Mouse (Mus musculus): Measurements from ENCODE around the gene Mapk8ip2. TPM values are rescaled to one million over a fixed set of nuclear protein-coding genes. Genes with fewer than 3 reads are reported as not detected.

Gene Mapk8ip2
- polyA plus RNA-seq, 1 experiment: 0.11 TPM

DNA sequence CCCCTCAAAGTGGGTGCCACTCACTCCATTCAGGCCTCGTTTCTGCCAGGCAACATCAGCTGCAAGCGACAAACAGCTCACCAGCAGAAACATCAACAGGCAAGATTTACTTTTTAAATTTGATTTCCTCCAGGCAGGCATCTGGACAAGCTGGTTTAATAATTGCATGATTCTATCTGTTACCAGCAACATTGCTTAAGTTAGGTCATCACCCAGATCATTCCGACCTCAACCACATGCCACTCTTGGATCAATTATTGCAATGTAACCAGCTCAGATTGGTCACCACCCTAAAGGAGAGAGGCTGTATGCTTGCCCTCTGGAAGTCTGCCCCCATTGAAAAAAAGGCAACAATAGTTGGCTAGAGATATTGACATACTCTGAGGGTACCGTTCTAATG is 17.8 kb downstream of the Mapk8ip2 start:
- no peak overlapping the region for H3K4me3 ChIP-seq (ENCODE audit: control insufficient read depth, insufficient read depth, low read length)
- no peaks in the 10 kb centered on the region for H3K36me3 ChIP-seq (ENCODE audit: control insufficient read depth, insufficient read depth, low read length)
- 93% methylated on average over 4 of the region's 4 CpGs for WGBS
- no peaks in the 10 kb centered on the region for H3K27me3 ChIP-seq (ENCODE audit: control insufficient read depth, insufficient read depth, low read length)
- peaks cover 13% of the 10 kb centered on the region for H3K4me1 ChIP-seq (replicated peaks; ENCODE audit: control insufficient read depth, insufficient read depth, low read length)
- no peak overlapping the region for H3K27ac ChIP-seq (ENCODE audit: control insufficient read depth, insufficient read depth, low read length)
- TF ChIP-seq CTCF (IDR thresholded peaks at IDR 0.05; ENCODE audit: borderline replicate concordance, control insufficient read depth, extremely low read depth, insufficient read depth, low read length, poor library complexity) (no peak), POLR2A (IDR thresholded peaks at IDR 0.05; ENCODE audit: control insufficient read depth, extremely low read depth, insufficient read depth, low read length, poor library complexity) (no peak)
- no peak for DNase-seq

DNA sequence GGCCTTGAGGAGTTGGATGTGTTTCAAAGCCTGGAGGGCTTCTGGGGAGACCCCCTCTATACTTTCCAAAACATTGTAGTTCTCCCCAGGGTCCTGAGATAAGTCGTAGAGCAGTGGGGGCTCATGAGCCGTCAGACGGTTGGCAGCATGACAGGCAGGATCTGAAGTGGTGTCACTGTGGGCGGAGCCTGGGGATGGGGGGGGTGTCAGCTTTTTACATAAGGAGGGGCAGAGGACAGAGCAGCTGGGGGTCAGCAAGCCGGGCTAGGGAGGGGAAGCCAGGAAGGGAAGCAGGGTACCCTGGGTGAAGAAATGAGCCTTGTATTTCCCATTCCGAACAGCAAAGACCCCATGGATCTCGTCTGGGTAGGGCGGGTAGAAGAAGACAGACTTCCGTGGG is 19.7 kb downstream of the Mapk8ip2 start:
- TF ChIP-seq POLR2A (IDR thresholded peaks at IDR 0.05; ENCODE audit: control insufficient read depth, extremely low read depth, insufficient read depth, low read length, poor library complexity): no peak
- TF ChIP-seq CTCF (IDR thresholded peaks at IDR 0.05; ENCODE audit: borderline replicate concordance, control insufficient read depth, extremely low read depth, insufficient read depth, low read length, poor library complexity): no peak
- WGBS: 95% methylated on average over 9 of the region's 9 CpGs
- H3K4me3 ChIP-seq (ENCODE audit: control insufficient read depth, insufficient read depth, low read length): no peak overlapping the region
- no peak for DNase-seq
- H3K4me1 ChIP-seq (replicated peaks; ENCODE audit: control insufficient read depth, insufficient read depth, low read length): peaks cover 16% of the 10 kb centered on the region
- no peak overlapping the region for H3K27ac ChIP-seq (ENCODE audit: control insufficient read depth, insufficient read depth, low read length)
- no peaks in the 10 kb centered on the region for H3K36me3 ChIP-seq (ENCODE audit: control insufficient read depth, insufficient read depth, low read length)
- no peaks in the 10 kb centered on the region for H3K27me3 ChIP-seq (ENCODE audit: control insufficient read depth, insufficient read depth, low read length)

DNA sequence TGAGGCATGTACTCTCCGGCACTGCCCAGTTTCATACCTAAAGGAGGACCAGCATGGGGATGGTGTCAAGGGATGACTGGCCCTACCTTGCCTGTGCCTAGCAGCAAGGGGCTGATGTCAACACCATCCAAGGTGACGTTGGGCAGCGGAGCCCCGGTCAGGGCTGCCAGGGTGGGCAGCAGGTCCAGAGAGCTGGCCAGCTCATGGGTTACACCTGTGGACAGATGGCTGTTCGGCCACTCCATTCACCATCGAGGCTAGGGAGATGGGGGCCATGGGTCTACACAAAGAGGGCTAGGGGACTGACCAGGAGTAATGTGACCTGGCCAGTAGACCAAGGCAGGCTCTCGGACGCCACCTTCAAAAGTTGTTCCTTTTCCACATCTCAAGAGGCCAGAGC is 20.2 kb downstream of the Mapk8ip2 start:
- WGBS: 98% methylated on average over 8 of the region's 8 CpGs
- TF ChIP-seq CTCF (IDR thresholded peaks at IDR 0.05; ENCODE audit: borderline replicate concordance, control insufficient read depth, extremely low read depth, insufficient read depth, low read length, poor library complexity): no peak
- TF ChIP-seq POLR2A (IDR thresholded peaks at IDR 0.05; ENCODE audit: control insufficient read depth, extremely low read depth, insufficient read depth, low read length, poor library complexity): no peak
- no peaks in the 10 kb centered on the region for H3K36me3 ChIP-seq (ENCODE audit: control insufficient read depth, insufficient read depth, low read length)
- H3K4me1 ChIP-seq (replicated peaks; ENCODE audit: control insufficient read depth, insufficient read depth, low read length): peaks cover 16% of the 10 kb centered on the region
- no peak for DNase-seq
- H3K4me3 ChIP-seq (ENCODE audit: control insufficient read depth, insufficient read depth, low read length): no peak overlapping the region
- H3K27ac ChIP-seq (ENCODE audit: control insufficient read depth, insufficient read depth, low read length): no peak overlapping the region
- H3K27me3 ChIP-seq (ENCODE audit: control insufficient read depth, insufficient read depth, low read length): no peaks in the 10 kb centered on the region

DNA sequence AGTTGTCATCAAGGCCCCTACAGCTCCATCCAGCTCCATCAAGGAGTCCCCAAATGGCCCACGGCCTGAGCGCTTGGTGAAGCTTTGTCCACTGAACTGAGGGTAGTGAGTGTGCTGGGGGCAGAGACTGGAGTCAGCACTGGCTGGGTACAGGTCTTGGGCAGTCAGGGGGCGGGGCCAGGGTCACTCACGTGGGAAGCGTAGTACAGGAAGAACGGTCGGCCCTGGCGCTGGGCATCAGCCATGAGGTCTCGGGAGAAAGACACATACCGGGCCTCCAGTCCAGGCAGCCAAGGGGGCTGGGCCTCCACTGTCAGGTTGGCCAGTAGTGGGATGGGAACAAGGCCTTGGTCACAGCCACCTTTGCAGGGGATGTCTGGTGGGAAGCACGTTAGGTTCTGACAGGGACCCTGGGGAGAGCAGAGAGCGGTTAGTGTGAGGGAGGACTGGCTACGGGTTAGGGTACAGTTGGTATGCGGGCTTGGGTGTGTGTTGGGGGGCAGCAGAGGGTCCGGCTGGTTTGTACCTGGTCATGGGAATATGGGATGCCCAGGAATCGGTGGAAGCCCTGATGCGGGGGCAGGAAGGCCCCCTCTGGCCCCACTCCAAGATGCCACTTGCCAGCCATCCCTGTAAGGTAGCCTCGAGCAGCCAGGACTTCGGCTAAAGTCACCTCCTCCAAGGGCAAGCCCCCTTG is 21.0 kb downstream of the Mapk8ip2 start:
- Histone ChIP-seq H3K27ac (ENCODE audit: control insufficient read depth, insufficient read depth, low read length) (no peak overlapping the region), H3K4me1 (replicated peaks; ENCODE audit: control insufficient read depth, insufficient read depth, low read length) (peaks cover 16% of the 10 kb centered on the region), H3K27me3 (ENCODE audit: control insufficient read depth, insufficient read depth, low read length) (no peaks in the 10 kb centered on the region), H3K4me3 (ENCODE audit: control insufficient read depth, insufficient read depth, low read length) (no peak overlapping the region), H3K36me3 (ENCODE audit: control insufficient read depth, insufficient read depth, low read length) (no peaks in the 10 kb centered on the region)
- WGBS: 98% methylated on average over 19 of the region's 19 CpGs
- DNase-seq: no peak
- no peak for TF ChIP-seq CTCF (IDR thresholded peaks at IDR 0.05; ENCODE audit: borderline replicate concordance, control insufficient read depth, extremely low read depth, insufficient read depth, low read length, poor library complexity)
- TF ChIP-seq POLR2A (IDR thresholded peaks at IDR 0.05; ENCODE audit: control insufficient read depth, extremely low read depth, insufficient read depth, low read length, poor library complexity): no peak

DNA sequence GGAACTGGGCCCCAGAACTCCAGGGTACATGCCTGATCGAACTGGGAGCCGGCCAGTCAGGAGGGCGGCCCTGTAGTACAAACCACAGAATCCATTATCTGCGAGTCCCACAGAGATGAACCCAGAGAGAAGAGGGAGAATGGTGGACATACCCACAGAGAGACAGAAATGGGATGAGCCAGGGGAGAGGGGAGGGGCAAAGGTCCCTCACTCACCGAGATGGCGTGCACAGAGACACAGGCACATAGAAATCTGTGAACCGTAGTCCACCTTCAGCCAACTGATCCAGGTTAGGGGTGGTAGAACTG is 21.5 kb downstream of the Mapk8ip2 start:
- peaks cover 16% of the 10 kb centered on the region for H3K4me1 ChIP-seq (replicated peaks; ENCODE audit: control insufficient read depth, insufficient read depth, low read length)

DNA sequence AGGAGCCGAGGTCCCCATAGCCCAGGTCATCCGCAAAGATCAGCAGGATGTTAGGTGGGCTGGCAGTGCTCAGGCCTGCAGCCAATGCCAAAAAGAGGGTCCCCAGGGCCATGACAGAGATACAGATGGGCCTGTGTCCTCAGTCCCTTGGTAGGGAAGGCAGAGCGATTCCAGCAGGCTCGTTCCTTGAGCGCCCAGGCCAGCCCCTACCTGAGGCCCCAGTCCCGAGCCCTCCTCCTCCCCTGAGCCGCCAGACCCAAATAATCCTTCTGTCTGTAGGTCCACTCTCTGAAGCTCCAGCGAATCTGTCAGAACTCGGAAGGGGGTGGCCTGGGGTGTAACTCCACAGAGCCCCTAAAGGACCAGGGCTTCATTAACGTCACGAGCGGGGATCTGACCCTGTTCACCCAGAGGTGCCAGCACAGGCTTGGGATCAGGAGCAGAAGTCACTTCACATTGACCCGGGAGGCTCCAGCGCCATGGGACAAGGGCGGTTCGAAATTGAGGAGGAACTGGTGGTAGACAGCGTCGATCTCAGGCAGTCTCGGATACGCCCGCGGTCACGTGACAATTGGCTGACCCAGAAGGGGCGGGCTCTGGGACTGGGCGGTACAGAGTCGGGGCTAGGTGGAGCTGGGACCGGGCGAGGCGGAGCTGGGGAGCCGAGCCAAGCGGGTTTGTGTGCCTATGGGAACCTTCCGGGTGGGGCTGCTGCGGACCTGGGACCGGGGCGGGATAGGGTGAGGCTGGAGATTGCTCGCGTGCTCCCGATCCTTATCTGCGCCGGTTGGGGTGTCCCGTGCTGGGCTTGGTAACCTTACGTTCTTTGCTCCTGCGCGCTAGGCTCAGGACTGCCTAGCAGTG is 22.1 kb downstream of the Mapk8ip2 start:
- no peaks in the 10 kb centered on the region for H3K36me3 ChIP-seq (ENCODE audit: control insufficient read depth, insufficient read depth, low read length)
- H3K27ac ChIP-seq (ENCODE audit: control insufficient read depth, insufficient read depth, low read length): 0 out of 2 replicates have a peak overlapping the region, but pooled peaks have one; percentile 1
- DNase-seq: peak; percentile 93
- peak overlapping the region; percentile 85 for H3K4me3 ChIP-seq (ENCODE audit: control insufficient read depth, insufficient read depth, low read length)
- TF ChIP-seq CTCF (IDR thresholded peaks at IDR 0.05; ENCODE audit: borderline replicate concordance, control insufficient read depth, extremely low read depth, insufficient read depth, low read length, poor library complexity) (no peak), POLR2A (IDR thresholded peaks at IDR 0.05; ENCODE audit: control insufficient read depth, extremely low read depth, insufficient read depth, low read length, poor library complexity) (peak; percentile 70; the same call in 1 of the 2 replicates)
- H3K27me3 ChIP-seq (ENCODE audit: control insufficient read depth, insufficient read depth, low read length): no peaks in the 10 kb centered on the region
- peaks cover 16% of the 10 kb centered on the region for H3K4me1 ChIP-seq (replicated peaks; ENCODE audit: control insufficient read depth, insufficient read depth, low read length)
- WGBS: 11% methylated on average over 44 of the region's 44 CpGs

More for the DNA sequence above, 21.5 kb downstream of the Mapk8ip2 start:
- no peak overlapping the region; the same call in 1 of the 2 replicates for H3K4me3 ChIP-seq (ENCODE audit: control insufficient read depth, insufficient read depth, low read length)
- H3K36me3 ChIP-seq (ENCODE audit: control insufficient read depth, insufficient read depth, low read length): no peaks in the 10 kb centered on the region
- TF ChIP-seq CTCF (IDR thresholded peaks at IDR 0.05; ENCODE audit: borderline replicate concordance, control insufficient read depth, extremely low read depth, insufficient read depth, low read length, poor library complexity) (no peak), POLR2A (IDR thresholded peaks at IDR 0.05; ENCODE audit: control insufficient read depth, extremely low read depth, insufficient read depth, low read length, poor library complexity) (no peak)
- no peak overlapping the region for H3K27ac ChIP-seq (ENCODE audit: control insufficient read depth, insufficient read depth, low read length)
- DNase-seq: no peak
- no peaks in the 10 kb centered on the region for H3K27me3 ChIP-seq (ENCODE audit: control insufficient read depth, insufficient read depth, low read length)
- 93% methylated on average over 7 of the region's 7 CpGs for WGBS
